Mouse (Mus musculus) kidney, adult 2 months (tissue): Measurements from ENCODE around the gene Fbxo6. TPM values are rescaled to one million over a fixed set of nuclear protein-coding genes. Genes with fewer than 3 reads are reported as not detected.

ENCODE experiments used
- DNase-seq: peaks from one replicate; pipeline ENCODE4 v3.0.0; 2021
- H3K27ac ChIP-seq: fragments of 200-500 bp; 2 replicates; pipeline ENCODE4 v1.5.1; 2012; ENCODE audit warnings: low read depth, low read length, control low read depth, inconsistent platforms; ENCODE audit not compliant: insufficient read depth
- H3K27me3 ChIP-seq: fragments of 200-500 bp; replicated peaks from 2 replicates; pipeline ENCODE4 v1.6.1; 2012; ENCODE audit warnings: mild to moderate bottlenecking, moderate library complexity, low read length, inconsistent platforms; ENCODE audit not compliant: control insufficient read depth, insufficient read depth
- H3K36me3 ChIP-seq: fragments of 200-500 bp; 2 replicates; pipeline ENCODE4 v1.6.1; 2012; ENCODE audit warnings: mild to moderate bottlenecking, moderate library complexity, low read length, inconsistent platforms; ENCODE audit not compliant: control insufficient read depth, insufficient read depth
- H3K4me1 ChIP-seq: fragments of 200-500 bp; 2 replicates; pipeline ENCODE4 v1.6.1; 2011; ENCODE audit warnings: low read length; ENCODE audit not compliant: control insufficient read depth, insufficient read depth
- H3K4me3 ChIP-seq: fragments of 200-500 bp; 2 replicates; pipeline ENCODE4 v1.5.1; 2011; ENCODE audit warnings: mild to moderate bottlenecking, low read depth, low read length, control low read depth; ENCODE audit not compliant: insufficient read depth
- CTCF ChIP-seq: fragments of 200-500 bp; conservative IDR thresholded peaks from 2 replicates; pipeline ENCODE4 v1.5.1; 2011; ENCODE audit warnings: low read depth, mild to moderate bottlenecking, control low read depth, low read length, moderate library complexity, mixed read lengths; ENCODE audit not compliant: insufficient read depth, insufficient read length
- POLR2A ChIP-seq: fragments of 200-500 bp; IDR thresholded peaks from one replicate; pipeline ENCODE4 v1.6.1; 2011; ENCODE audit warnings: low read depth, low read length, control low read depth
- WGBS: fragments of 180-500 bp; shearing (Covaris S2); methylation state at CpG from one replicate; pipeline ENCODE4 v1.1.7; 2018; 5-methylcytosine and 5-hydroxymethylcytosine counted together
- polyA plus RNA-seq: library from polyadenylated mRNA; depleted of rRNA; stranded (reverse); fragments of >200 nt; gene quantifications from 2 replicates; pipeline ENCODE4 v1.2.3, GENCODE M21; 2012

Fbxo6 gene
- polyA plus RNA-seq, 1 experiment, result 58.2 TPM

GRCm38 (mm10) chr4:148160436-148161390, 8.8 kb upstream of the Fbxo6 start, which contains the start of the genes Fbxo44 and Fbxo2:
Fbxo44 (minus strand) TSS chr4:148160482.
Fbxo2 (plus strand) TSS chr4:148160621.
- Histone ChIP-seq H3K4me3 (peak within 1 kb of the TSS; percentile 69), H3K27me3 (no peaks in the 10 kb centered on the region), H3K27ac (peak within 1 kb of the TSS; percentile 58), H3K36me3 (no peaks in the 10 kb centered on the region), H3K4me1 (peaks cover 5% of the 10 kb centered on the region; the same call in 1 of the 2 replicates)
- DNase-seq, result peak; percentile 40
- WGBS, result 4% methylated on average over 40 of the region's 43 CpGs
- no peak for TF ChIP-seq CTCF
- no peak for TF ChIP-seq POLR2A

GRCm38 (mm10) chr4:148159544-148160435, 7.8 kb upstream of the Fbxo6 start:
- TF ChIP-seq CTCF (0 out of 2 replicates have a peak, but pooled peaks have one; percentile 19), POLR2A (peak; percentile 54)
- Histone ChIP-seq H3K4me1 (peaks cover 5% of the 10 kb centered on the region; the same call in 1 of the 2 replicates), H3K27ac (peak overlapping the region; percentile 58), H3K27me3 (no peaks in the 10 kb centered on the region), H3K4me3 (peak overlapping the region; percentile 69), H3K36me3 (no peaks in the 10 kb centered on the region; the same call in 1 of the 2 replicates)
- DNase-seq, result peak; percentile 98
- WGBS, result under 1% methylated on average over 49 of the region's 55 CpGs

- no peaks in the 10 kb centered on the region; the same call in 1 of the 2 replicates for H3K36me3 ChIP-seq
- WGBS, result 42% methylated on average over 27 of the region's 27 CpGs
- H3K27ac ChIP-seq, result peak overlapping the region; percentile 63
- H3K27me3 ChIP-seq, result no peaks in the 10 kb centered on the region
- H3K4me1 ChIP-seq, result peaks cover 5% of the 10 kb centered on the region; the same call in 1 of the 2 replicates
- DNase-seq, result peak; percentile 36
- TF ChIP-seq POLR2A, result no peak
- TF ChIP-seq CTCF, result no peak
- H3K4me3 ChIP-seq, result peak overlapping the region; percentile 69
Measured at GRCm38 (mm10) chr4:148158436-148159348, 6.8 kb upstream of the Fbxo6 start.

GRCm38 (mm10) chr4:148154982-148155381, 3.0 kb upstream of the Fbxo6 start:
- WGBS, result 38% methylated on average over 3 of the region's 3 CpGs
- no peak overlapping the region for H3K4me3 ChIP-seq

GRCm38 (mm10) chr4:148154006-148154405, 2.1 kb upstream of the Fbxo6 start:
- no peaks in the 10 kb centered on the region; the same call in 1 of the 2 replicates for H3K36me3 ChIP-seq
- H3K4me3 ChIP-seq, result no peak overlapping the region
- no peak for DNase-seq
- peaks cover 5% of the 10 kb centered on the region; the same call in 1 of the 2 replicates for H3K4me1 ChIP-seq
- 92% methylated on average over 4 of the region's 4 CpGs for WGBS
- H3K27me3 ChIP-seq, result no peaks in the 10 kb centered on the region
- no peak overlapping the region for H3K27ac ChIP-seq
- TF ChIP-seq POLR2A (no peak), CTCF (no peak)

More at GRCm38 (mm10) chr4:148154982-148155381, 3.0 kb upstream of the Fbxo6 start:
- TF ChIP-seq POLR2A (no peak), CTCF (peak; percentile 30; the same call in 1 of the 2 replicates)
- no peaks in the 10 kb centered on the region; the same call in 1 of the 2 replicates for H3K36me3 ChIP-seq
- DNase-seq, result peak; percentile 56
- H3K27ac ChIP-seq, result no peak overlapping the region
- no peaks in the 10 kb centered on the region for H3K27me3 ChIP-seq
- H3K4me1 ChIP-seq, result peaks cover 5% of the 10 kb centered on the region; the same call in 1 of the 2 replicates

- no peak overlapping the region for H3K4me3 ChIP-seq
- TF ChIP-seq POLR2A, result no peak
- no peak for TF ChIP-seq CTCF
- H3K27me3 ChIP-seq, result no peaks in the 10 kb centered on the region
- H3K4me1 ChIP-seq, result no peaks in the 10 kb centered on the region
- 87% methylated on average over 5 of the region's 5 CpGs for WGBS
- H3K36me3 ChIP-seq, result no peaks in the 10 kb centered on the region; the same call in 1 of the 2 replicates
- DNase-seq, result no peak
- no peak overlapping the region for H3K27ac ChIP-seq
Measured at GRCm38 (mm10) chr4:148152547-148152946, 607 bp upstream of the Fbxo6 start.
